Mouse (Mus musculus): ENCODE data around the gene Unc13c. TPM values are rescaled to one million over a fixed set of nuclear protein-coding genes. Genes with fewer than 3 reads are reported as not detected.

The Unc13c gene
- polyA plus RNA-seq, 1 experiment from 2014 or later, result 0.92 TPM

- no peak overlapping the region for H3K4me3 ChIP-seq (ENCODE audit: low read depth, low read length)
- no peaks in the 10 kb centered on the region for H3K9me3 ChIP-seq (ENCODE audit: control insufficient read depth, low read length)
- H3K4me1 ChIP-seq (replicated peaks; ENCODE audit: control insufficient read depth, insufficient read depth), result no peaks in the 10 kb centered on the region
- H3K36me3 ChIP-seq (ENCODE audit: control insufficient read depth, insufficient read depth, low read length), result no peaks in the 10 kb centered on the region
- TF ChIP-seq EP300 (optimal IDR thresholded peaks at IDR 0.05) (no peak), CTCF (IDR thresholded peaks at IDR 0.05; ENCODE audit: low read depth) (no peak)
- no peak overlapping the region for H3K27ac ChIP-seq (replicated peaks)
- WGBS, result 40% methylated on average over 5 of the region's 5 CpGs
- no peak overlapping the region for H3K4me2 ChIP-seq (replicated peaks; ENCODE audit: low read depth)
- no peak for DNase-seq (ENCODE audit: low spot score)
- H3K27me3 ChIP-seq (ENCODE audit: control insufficient read depth, insufficient read depth, low read length), result no peaks in the 10 kb centered on the region
- no peak overlapping the region for H3K9ac ChIP-seq (ENCODE audit: low read length)
- no peak for ATAC-seq (ENCODE audit: low FRiP score, low TSS enrichment)
Observed at GRCm38 (mm10) chr9:73560037-73560436, 408.7 kb downstream of the Unc13c start.

GRCm38 (mm10) chr9:73557805-73558204 is 411.0 kb downstream of the Unc13c start:
- H3K4me2 ChIP-seq (replicated peaks; ENCODE audit: low read depth), result no peak overlapping the region
- WGBS, result 35% methylated on average over 1 of the region's 2 CpGs
- no peak for ATAC-seq (ENCODE audit: low FRiP score, low TSS enrichment)

GRCm38 (mm10) chr9:73555354-73555753 is 413.4 kb downstream of the Unc13c start:
- no peaks in the 10 kb centered on the region for H3K27me3 ChIP-seq (ENCODE audit: control insufficient read depth, insufficient read depth, low read length)
- no peaks in the 10 kb centered on the region for H3K4me1 ChIP-seq (replicated peaks; ENCODE audit: control insufficient read depth, insufficient read depth)
- DNase-seq (ENCODE audit: low spot score) (no peak), ATAC-seq (ENCODE audit: low FRiP score, low TSS enrichment) (no peak)
- WGBS, result 62% methylated on average over 6 of the region's 6 CpGs
- H3K36me3 ChIP-seq (ENCODE audit: control insufficient read depth, insufficient read depth, low read length), result no peaks in the 10 kb centered on the region
- no peak for TF ChIP-seq EP300 (optimal IDR thresholded peaks at IDR 0.05)
- no peak for TF ChIP-seq CTCF (IDR thresholded peaks at IDR 0.05; ENCODE audit: low read depth)
- H3K4me2 ChIP-seq (replicated peaks; ENCODE audit: low read depth), result no peak overlapping the region
- H3K27ac ChIP-seq (replicated peaks), result no peak overlapping the region
- no peak overlapping the region for H3K4me3 ChIP-seq (ENCODE audit: low read depth, low read length)
- H3K9me3 ChIP-seq (ENCODE audit: control insufficient read depth, low read length), result no peaks in the 10 kb centered on the region
- H3K9ac ChIP-seq (ENCODE audit: low read length), result no peak overlapping the region; the same call in 1 of the 2 replicates

More at GRCm38 (mm10) chr9:73557805-73558204, 411.0 kb downstream of the Unc13c start:
- no peak overlapping the region for H3K4me3 ChIP-seq (ENCODE audit: low read depth, low read length)
- TF ChIP-seq EP300 (optimal IDR thresholded peaks at IDR 0.05), result no peak
- peak; percentile 81 for TF ChIP-seq CTCF (IDR thresholded peaks at IDR 0.05; ENCODE audit: low read depth)
- no peak overlapping the region for H3K27ac ChIP-seq (replicated peaks)
- H3K27me3 ChIP-seq (ENCODE audit: control insufficient read depth, insufficient read depth, low read length), result no peaks in the 10 kb centered on the region
- no peak overlapping the region for H3K9ac ChIP-seq (ENCODE audit: low read length)
- no peaks in the 10 kb centered on the region for H3K4me1 ChIP-seq (replicated peaks; ENCODE audit: control insufficient read depth, insufficient read depth)
- H3K9me3 ChIP-seq (ENCODE audit: control insufficient read depth, low read length), result no peaks in the 10 kb centered on the region
- DNase-seq (ENCODE audit: low spot score), result peak; percentile 42
- H3K36me3 ChIP-seq (ENCODE audit: control insufficient read depth, insufficient read depth, low read length), result no peaks in the 10 kb centered on the region

- H3K27ac ChIP-seq (replicated peaks), result no peak overlapping the region
- H3K4me3 ChIP-seq (ENCODE audit: low read depth, low read length), result no peak overlapping the region
- H3K4me1 ChIP-seq (replicated peaks; ENCODE audit: control insufficient read depth, insufficient read depth), result no peaks in the 10 kb centered on the region
- DNase-seq (ENCODE audit: low spot score), result no peak
- no peaks in the 10 kb centered on the region for H3K27me3 ChIP-seq (ENCODE audit: control insufficient read depth, insufficient read depth, low read length)
- no peak overlapping the region for H3K4me2 ChIP-seq (replicated peaks; ENCODE audit: low read depth)
- H3K9me3 ChIP-seq (ENCODE audit: control insufficient read depth, low read length), result no peaks in the 10 kb centered on the region
- ATAC-seq (ENCODE audit: low FRiP score, low TSS enrichment), result no peak
- 28% methylated on average over 3 of the region's 3 CpGs for WGBS
- no peak for TF ChIP-seq CTCF (IDR thresholded peaks at IDR 0.05; ENCODE audit: low read depth)
- TF ChIP-seq EP300 (optimal IDR thresholded peaks at IDR 0.05), result no peak
- no peaks in the 10 kb centered on the region for H3K36me3 ChIP-seq (ENCODE audit: control insufficient read depth, insufficient read depth, low read length)
- no peak overlapping the region for H3K9ac ChIP-seq (ENCODE audit: low read length)
Observed at GRCm38 (mm10) chr9:73472568-73472967, 496.2 kb downstream of the Unc13c start.

- DNase-seq (ENCODE audit: low spot score), result no peak
- Histone ChIP-seq H3K9me3 (ENCODE audit: control insufficient read depth, low read length) (no peaks in the 10 kb centered on the region), H3K27me3 (ENCODE audit: control insufficient read depth, insufficient read depth, low read length) (no peaks in the 10 kb centered on the region), H3K36me3 (ENCODE audit: control insufficient read depth, insufficient read depth, low read length) (no peaks in the 10 kb centered on the region), H3K4me1 (replicated peaks; ENCODE audit: control insufficient read depth, insufficient read depth) (no peaks in the 10 kb centered on the region), H3K9ac (ENCODE audit: low read length) (no peak overlapping the region), H3K4me2 (replicated peaks; ENCODE audit: low read depth) (no peak overlapping the region), H3K27ac (replicated peaks) (no peak overlapping the region), H3K4me3 (ENCODE audit: low read depth, low read length) (no peak overlapping the region)
- no peak for ATAC-seq (ENCODE audit: low FRiP score, low TSS enrichment)
- TF ChIP-seq CTCF (IDR thresholded peaks at IDR 0.05; ENCODE audit: low read depth) (no peak), EP300 (optimal IDR thresholded peaks at IDR 0.05) (no peak)
- WGBS, result 89% methylated on average over 2 of the region's 2 CpGs
Observed at GRCm38 (mm10) chr9:73462027-73462426, 506.7 kb downstream of the Unc13c start.

- no peak overlapping the region for H3K4me3 ChIP-seq (ENCODE audit: low read depth, low read length)
- no peaks in the 10 kb centered on the region for H3K36me3 ChIP-seq (ENCODE audit: control insufficient read depth, insufficient read depth, low read length)
- no peak overlapping the region for H3K4me2 ChIP-seq (replicated peaks; ENCODE audit: low read depth)
- TF ChIP-seq CTCF (IDR thresholded peaks at IDR 0.05; ENCODE audit: low read depth) (no peak), EP300 (optimal IDR thresholded peaks at IDR 0.05) (no peak)
- no peak overlapping the region for H3K27ac ChIP-seq (replicated peaks)
- no peak overlapping the region for H3K9ac ChIP-seq (ENCODE audit: low read length)
- DNase-seq (ENCODE audit: low spot score), result no peak
- no peaks in the 10 kb centered on the region for H3K9me3 ChIP-seq (ENCODE audit: control insufficient read depth, low read length)
- no peaks in the 10 kb centered on the region for H3K4me1 ChIP-seq (replicated peaks; ENCODE audit: control insufficient read depth, insufficient read depth)
- 59% methylated on average over 6 of the region's 6 CpGs for WGBS
- no peaks in the 10 kb centered on the region for H3K27me3 ChIP-seq (ENCODE audit: control insufficient read depth, insufficient read depth, low read length)
- ATAC-seq (ENCODE audit: low FRiP score, low TSS enrichment), result no peak
Observed at GRCm38 (mm10) chr9:73450009-73450408, 518.8 kb downstream of the Unc13c start.

Measured in stomach, postnatal 0 days (tissue).